Mouse (Mus musculus): ENCODE results near the gene Gm28044.

- TF ChIP-seq CHD2 (IDR thresholded peaks at IDR 0.05; ENCODE audit: low read depth, low read length): no peak
- TF ChIP-seq HCFC1 (IDR thresholded peaks at IDR 0.05; ENCODE audit: borderline replicate concordance, insufficient read depth, low read length): no peak
Measured at GRCm38 (mm10) chr13:67351854-67352253, 8.5 kb downstream of the Gm28044 start.

Data from ES-E14 (cell line).